Mouse (Mus musculus): ENCODE data around the gene Acsf3. TPM values are rescaled to one million over a fixed set of nuclear protein-coding genes. Genes with fewer than 3 reads are reported as not detected.
A peak's percentile ranks its signal among the peaks of the same experiment; 100 is the strongest.

Gene Acsf3
- polyA plus RNA-seq, 1 experiment from 2014 or later, result 18.2 TPM

GRCm38 (mm10) chr8:122789796-122790195, 14.5 kb downstream of the Acsf3 start:
- Histone ChIP-seq H3K27me3 (no peaks in the 10 kb centered on the region), H3K4me2 (replicated peaks) (no peak overlapping the region), H3K9ac (no peak overlapping the region), H3K36me3 (peaks cover 78% of the 10 kb centered on the region), H3K4me1 (no peaks in the 10 kb centered on the region), H3K9me3 (no peaks in the 10 kb centered on the region), H3K4me3 (no peak overlapping the region), H3K27ac (no peak overlapping the region)
- WGBS, result 95% methylated on average over 5 of the region's 5 CpGs
- no peak for ATAC-seq (ENCODE audit: low FRiP score, low read depth)

GRCm38 (mm10) chr8:122793375-122794174, 18.3 kb downstream of the Acsf3 start:
- ATAC-seq (ENCODE audit: low FRiP score, low read depth), result no peak

GRCm38 (mm10) chr8:122794175-122794454, 18.8 kb downstream of the Acsf3 start:
- Histone ChIP-seq H3K27me3 (no peaks in the 10 kb centered on the region), H3K4me1 (no peaks in the 10 kb centered on the region), H3K9me3 (no peaks in the 10 kb centered on the region), H3K36me3 (peaks cover 47% of the 10 kb centered on the region), H3K4me2 (replicated peaks) (no peak overlapping the region), H3K4me3 (no peak overlapping the region), H3K27ac (no peak overlapping the region), H3K9ac (no peak overlapping the region)
- WGBS, result 76% methylated on average over 5 of the region's 5 CpGs
- no peak for ATAC-seq (ENCODE audit: low FRiP score, low read depth)

More at GRCm38 (mm10) chr8:122793375-122794174, 18.3 kb downstream of the Acsf3 start:
- H3K4me3 ChIP-seq, result no peak overlapping the region
- WGBS, result 83% methylated on average over 18 of the region's 18 CpGs
- H3K36me3 ChIP-seq, result peaks cover 51% of the 10 kb centered on the region
- H3K9me3 ChIP-seq, result no peaks in the 10 kb centered on the region
- H3K4me2 ChIP-seq (replicated peaks), result no peak overlapping the region
- H3K27ac ChIP-seq, result no peak overlapping the region
- no peaks in the 10 kb centered on the region for H3K4me1 ChIP-seq
- no peak overlapping the region for H3K9ac ChIP-seq
- H3K27me3 ChIP-seq, result no peaks in the 10 kb centered on the region

GRCm38 (mm10) chr8:122803906-122804761, 28.8 kb downstream of the Acsf3 start:
- no peak for ATAC-seq (ENCODE audit: low FRiP score, low read depth)
- H3K9ac ChIP-seq, result peak overlapping the region; percentile 43; the same call in 1 of the 2 replicates
- no peak overlapping the region for H3K4me3 ChIP-seq
- no peaks in the 10 kb centered on the region for H3K9me3 ChIP-seq
- WGBS, result 24% methylated on average over 15 of the region's 15 CpGs
- H3K27ac ChIP-seq, result no peak overlapping the region
- no peaks in the 10 kb centered on the region for H3K27me3 ChIP-seq
- H3K4me1 ChIP-seq, result peaks cover 45% of the 10 kb centered on the region
- H3K4me2 ChIP-seq (replicated peaks), result no peak overlapping the region
- H3K36me3 ChIP-seq, result peaks cover 11% of the 10 kb centered on the region; the same call in 1 of the 2 replicates

- WGBS, result 44% methylated on average over 3 of the region's 3 CpGs
Measured at GRCm38 (mm10) chr8:122805349-122805748, 30.1 kb downstream of the Acsf3 start.

GRCm38 (mm10) chr8:122806956-122807538, 31.8 kb downstream of the Acsf3 start:
- H3K4me2 ChIP-seq (replicated peaks), result no peak overlapping the region
- H3K4me1 ChIP-seq, result peaks cover 45% of the 10 kb centered on the region
- ATAC-seq (ENCODE audit: low FRiP score, low read depth), result no peak
- no peak overlapping the region for H3K27ac ChIP-seq
- no peak overlapping the region for H3K4me3 ChIP-seq
- H3K9ac ChIP-seq, result peak overlapping the region; percentile 32; the same call in 1 of the 2 replicates
- H3K9me3 ChIP-seq, result no peaks in the 10 kb centered on the region
- H3K27me3 ChIP-seq, result no peaks in the 10 kb centered on the region
- peaks cover 20% of the 10 kb centered on the region for H3K36me3 ChIP-seq
- 58% methylated on average over 7 of the region's 7 CpGs for WGBS

More at GRCm38 (mm10) chr8:122805349-122805748, 30.1 kb downstream of the Acsf3 start:
- no peaks in the 10 kb centered on the region for H3K27me3 ChIP-seq
- no peak overlapping the region for H3K4me2 ChIP-seq (replicated peaks)
- H3K27ac ChIP-seq, result peak overlapping the region; percentile 6; the same call in 1 of the 2 replicates
- 0 out of 2 replicates have a peak overlapping the region, but pooled peaks have one; percentile 39 for H3K9ac ChIP-seq
- peaks cover 9% of the 10 kb centered on the region for H3K36me3 ChIP-seq
- peaks cover 45% of the 10 kb centered on the region for H3K4me1 ChIP-seq
- no peaks in the 10 kb centered on the region for H3K9me3 ChIP-seq
- ATAC-seq (ENCODE audit: low FRiP score, low read depth), result no peak
- no peak overlapping the region for H3K4me3 ChIP-seq

GRCm38 (mm10) chr8:122807907-122808306, 32.6 kb downstream of the Acsf3 start:
- no peak overlapping the region for H3K4me3 ChIP-seq
- 80% methylated on average over 4 of the region's 4 CpGs for WGBS
- no peaks in the 10 kb centered on the region for H3K9me3 ChIP-seq
- no peak overlapping the region for H3K9ac ChIP-seq
- ATAC-seq (ENCODE audit: low FRiP score, low read depth), result no peak
- H3K36me3 ChIP-seq, result peaks cover 23% of the 10 kb centered on the region
- H3K27ac ChIP-seq, result no peak overlapping the region
- no peaks in the 10 kb centered on the region for H3K27me3 ChIP-seq
- no peak overlapping the region for H3K4me2 ChIP-seq (replicated peaks)
- H3K4me1 ChIP-seq, result peaks cover 45% of the 10 kb centered on the region

- Histone ChIP-seq H3K27ac (no peak overlapping the region), H3K9ac (peak overlapping the region; percentile 19; the same call in 1 of the 2 replicates), H3K4me1 (peaks cover 26% of the 10 kb centered on the region), H3K9me3 (no peaks in the 10 kb centered on the region), H3K36me3 (peaks cover 35% of the 10 kb centered on the region), H3K27me3 (no peaks in the 10 kb centered on the region), H3K4me2 (replicated peaks) (no peak overlapping the region), H3K4me3 (no peak overlapping the region)
- WGBS, result 78% methylated on average over 8 of the region's 8 CpGs
- no peak for ATAC-seq (ENCODE audit: low FRiP score, low read depth)
Measured at GRCm38 (mm10) chr8:122810376-122810775, 35.1 kb downstream of the Acsf3 start.

GRCm38 (mm10) chr8:122811870-122812494, 36.7 kb downstream of the Acsf3 start:
- Histone ChIP-seq H3K27ac (no peak overlapping the region), H3K9ac (no peak overlapping the region), H3K4me3 (no peak overlapping the region), H3K4me1 (peaks cover 13% of the 10 kb centered on the region), H3K27me3 (no peaks in the 10 kb centered on the region), H3K9me3 (no peaks in the 10 kb centered on the region), H3K4me2 (replicated peaks) (no peak overlapping the region), H3K36me3 (peaks cover 44% of the 10 kb centered on the region)
- ATAC-seq (ENCODE audit: low FRiP score, low read depth), result no peak
- WGBS, result 82% methylated on average over 16 of the region's 16 CpGs

GRCm38 (mm10) chr8:122812610-122813250, 37.4 kb downstream of the Acsf3 start:
- H3K27ac ChIP-seq, result no peak overlapping the region
- H3K36me3 ChIP-seq, result peaks cover 51% of the 10 kb centered on the region
- H3K4me2 ChIP-seq (replicated peaks), result no peak overlapping the region
- ATAC-seq (ENCODE audit: low FRiP score, low read depth), result no peak
- WGBS, result 76% methylated on average over 14 of the region's 14 CpGs
- no peaks in the 10 kb centered on the region for H3K27me3 ChIP-seq
- peaks cover 6% of the 10 kb centered on the region; the same call in 1 of the 2 replicates for H3K4me1 ChIP-seq
- no peak overlapping the region for H3K4me3 ChIP-seq
- H3K9me3 ChIP-seq, result no peaks in the 10 kb centered on the region
- H3K9ac ChIP-seq, result no peak overlapping the region

GRCm38 (mm10) chr8:122814608-122815007, 39.3 kb downstream of the Acsf3 start:
- H3K9me3 ChIP-seq, result no peaks in the 10 kb centered on the region
- no peak overlapping the region for H3K4me2 ChIP-seq (replicated peaks)
- H3K36me3 ChIP-seq, result peaks cover 51% of the 10 kb centered on the region
- H3K9ac ChIP-seq, result 0 out of 2 replicates have a peak overlapping the region, but pooled peaks have one; percentile 8
- no peak for ATAC-seq (ENCODE audit: low FRiP score, low read depth)
- 34% methylated on average over 7 of the region's 7 CpGs for WGBS
- no peak overlapping the region for H3K27ac ChIP-seq
- H3K4me3 ChIP-seq, result no peak overlapping the region
- no peaks in the 10 kb centered on the region for H3K4me1 ChIP-seq
- H3K27me3 ChIP-seq, result no peaks in the 10 kb centered on the region

Data from limb, embryonic 13.5 days (tissue).